Mouse (Mus musculus) CH12.LX (cell line): ENCODE data around the gene Ahnak. TPM values are rescaled to one million over a fixed set of nuclear protein-coding genes. Genes with fewer than 3 reads are reported as not detected.

Experiments
- DNase-seq: peaks from one replicate; pipeline ENCODE4 v3.0.0-alpha.2; 2013; ENCODE audit errors: extremely low read depth
- H3K27ac ChIP-seq: 2 replicates; pipeline ENCODE4 v1.5.1; 2012; ENCODE audit warnings: low read depth, mild to moderate bottlenecking, control low read depth, moderate library complexity; ENCODE audit not compliant: insufficient read depth
- H3K27me3 ChIP-seq: replicated peaks from 2 replicates; pipeline ENCODE3; 2012; ENCODE audit warnings: inconsistent platforms
- H3K36me3 ChIP-seq, 2 experiments: replicated peaks in 1 of 2; 2 replicates each; pipeline versions ENCODE3 to v1.6.1; 2012; ENCODE audit warnings: inconsistent platforms in 1 of 2, low read length in 1 of 2, mild to moderate bottlenecking in 1 of 2, mixed read lengths in 1 of 2, moderate library complexity in 1 of 2; ENCODE audit not compliant: control insufficient read depth in 1 of 2, insufficient read depth in 1 of 2
- H3K4me1 ChIP-seq, 2 experiments: 2 replicates each; pipeline ENCODE4 v1.6.1; 2012; ENCODE audit warnings: inconsistent platforms in 1 of 2, moderate library complexity in 1 of 2; ENCODE audit not compliant: insufficient read depth in 2 of 2, control insufficient read depth in 1 of 2
- H3K4me2 ChIP-seq: 2 replicates; pipeline ENCODE4 v1.6.1; 2012; ENCODE audit warnings: low read depth, mild to moderate bottlenecking, control low read depth; ENCODE audit not compliant: poor library complexity, insufficient read depth, severe bottlenecking
- H3K4me3 ChIP-seq, 3 experiments: fragments of 150-350 bp in 1 of 3; sonication (generic) in 1 of 3; replicated peaks in 1 of 3; 2 replicates each; pipeline versions ENCODE3 to v1.5.1; 2011 to 2012; ENCODE audit warnings: low read depth in 2 of 3, low read length in 2 of 3, mild to moderate bottlenecking in 2 of 3, moderate library complexity in 2 of 3, control low read depth in 1 of 3, improper control_type of control experiment in 1 of 3, inconsistent platforms in 1 of 3, mixed read lengths in 1 of 3; ENCODE audit not compliant: poor library complexity in 1 of 3
- H3K79me2 ChIP-seq: replicated peaks from 2 replicates; pipeline ENCODE4 v1.6.1; 2012; ENCODE audit warnings: mild to moderate bottlenecking, moderate library complexity; ENCODE audit not compliant: control insufficient read depth, poor library complexity, insufficient read depth, severe bottlenecking; ENCODE audit errors: extremely low read depth
- H3K9ac ChIP-seq: 2 replicates; pipeline ENCODE4 v1.6.1; 2012; ENCODE audit warnings: low read depth, mild to moderate bottlenecking, control low read depth, moderate library complexity; ENCODE audit not compliant: insufficient read depth
- H3K9me3 ChIP-seq: replicated peaks from 2 replicates; pipeline ENCODE3; 2012; ENCODE audit warnings: low read length, inconsistent platforms, mixed read lengths
- BHLHE40 ChIP-seq: IDR thresholded peaks from 2 replicates; pipeline ENCODE4 v1.6.1; 2011; ENCODE audit warnings: mild to moderate bottlenecking, low read depth, low read length, improper control_type of control experiment
- CHD1 ChIP-seq: IDR thresholded peaks from 2 replicates; pipeline ENCODE4 v1.6.1; 2012; ENCODE audit warnings: low read depth, low read length, improper control_type of control experiment, inconsistent platforms
- CHD2 ChIP-seq: IDR thresholded peaks from 2 replicates; pipeline ENCODE4 v1.6.1; 2011; ENCODE audit warnings: low read length, improper control_type of control experiment
- CTCF ChIP-seq, 2 experiments: IDR thresholded peaks in 1 of 2; conservative IDR thresholded peaks in 1 of 2; 2 replicates each; pipeline ENCODE4 v1.5.1; 2011 to 2012; ENCODE audit warnings: low read depth in 2 of 2, low read length in 2 of 2, improper control_type of control experiment in 1 of 2, inconsistent platforms in 1 of 2, mild to moderate bottlenecking in 1 of 2, moderate library complexity in 1 of 2
- E2F4 ChIP-seq: IDR thresholded peaks from 2 replicates; pipeline ENCODE4 v1.6.1; 2011; ENCODE audit warnings: low read depth, low read length, improper control_type of control experiment; ENCODE audit not compliant: insufficient replicate concordance
- ELF1 ChIP-seq: IDR thresholded peaks from 2 replicates; pipeline ENCODE4 v1.6.1; 2014; ENCODE audit warnings: low read depth, mild to moderate bottlenecking, inconsistent platforms, low read length, improper control_type of control experiment
- EP300 ChIP-seq: IDR thresholded peaks from 2 replicates; pipeline ENCODE4 v1.6.1; 2011; ENCODE audit warnings: low read length, improper control_type of control experiment
- ETS1 ChIP-seq: conservative IDR thresholded peaks from 2 replicates; pipeline ENCODE4 v1.6.1; 2012; ENCODE audit warnings: low read depth, mild to moderate bottlenecking, inconsistent platforms, low read length, improper control_type of control experiment, moderate library complexity
- GABPA ChIP-seq: IDR thresholded peaks from 2 replicates; pipeline ENCODE4 v1.6.1; 2012; ENCODE audit warnings: low read depth, low read length, improper control_type of control experiment, inconsistent platforms; ENCODE audit not compliant: insufficient replicate concordance
- HCFC1 ChIP-seq: IDR thresholded peaks from 2 replicates; pipeline ENCODE4 v1.6.1; 2012; ENCODE audit warnings: low read depth, mild to moderate bottlenecking, inconsistent platforms, low read length, improper control_type of control experiment
- IRF4 ChIP-seq: IDR thresholded peaks from 2 replicates; pipeline ENCODE4 v1.6.1; 2014; ENCODE audit warnings: low read depth, mild to moderate bottlenecking, inconsistent platforms, low read length, improper control_type of control experiment
- JUN ChIP-seq: IDR thresholded peaks from 2 replicates; pipeline ENCODE4 v1.6.1; 2011; ENCODE audit warnings: low read depth, mild to moderate bottlenecking, low read length, improper control_type of control experiment, moderate library complexity; ENCODE audit not compliant: insufficient read depth
- JUND ChIP-seq: conservative IDR thresholded peaks from 2 replicates; pipeline ENCODE4 v1.6.1; 2011; ENCODE audit warnings: low read depth, low read length, improper control_type of control experiment
- MAFK ChIP-seq: IDR thresholded peaks from 2 replicates; pipeline ENCODE4 v1.6.1; 2011; ENCODE audit warnings: low read length, improper control_type of control experiment; ENCODE audit not compliant: insufficient replicate concordance
- MAX ChIP-seq: IDR thresholded peaks from 2 replicates; pipeline ENCODE4 v1.6.1; 2011; ENCODE audit warnings: low read length, improper control_type of control experiment
- MAZ ChIP-seq: IDR thresholded peaks from 2 replicates; pipeline ENCODE4 v1.6.1; 2012; ENCODE audit warnings: low read depth, mild to moderate bottlenecking, inconsistent platforms, low read length, improper control_type of control experiment, moderate library complexity
- MEF2A ChIP-seq: IDR thresholded peaks from 2 replicates; pipeline ENCODE4 v1.6.1; 2014; ENCODE audit warnings: low read depth, mild to moderate bottlenecking, inconsistent platforms, low read length, improper control_type of control experiment, borderline replicate concordance
- MXI1 ChIP-seq: IDR thresholded peaks from 2 replicates; pipeline ENCODE4 v1.6.1; 2011; ENCODE audit warnings: mild to moderate bottlenecking, low read depth, low read length, improper control_type of control experiment
- MYC ChIP-seq: IDR thresholded peaks from 2 replicates; pipeline ENCODE4 v1.6.1; 2011; ENCODE audit warnings: low read depth, mild to moderate bottlenecking, improper control_type of control experiment, low read length
- NELFE ChIP-seq: IDR thresholded peaks from 2 replicates; pipeline ENCODE4 v1.6.1; 2011; ENCODE audit warnings: low read depth, low read length, improper control_type of control experiment
- NRF1 ChIP-seq: IDR thresholded peaks from 2 replicates; pipeline ENCODE4 v1.6.1; 2014; ENCODE audit warnings: low read depth, mild to moderate bottlenecking, inconsistent platforms, low read length, improper control_type of control experiment, moderate library complexity
- POLR2A ChIP-seq: IDR thresholded peaks from 2 replicates; pipeline ENCODE4 v1.6.1; 2011; ENCODE audit warnings: low read depth, mild to moderate bottlenecking, improper control_type of control experiment, low read length
- RAD21 ChIP-seq: IDR thresholded peaks from 2 replicates; pipeline ENCODE4 v1.6.1; 2011; ENCODE audit warnings: low read depth, mild to moderate bottlenecking, low read length, improper control_type of control experiment, moderate library complexity
- SIN3A ChIP-seq: IDR thresholded peaks from 2 replicates; pipeline ENCODE4 v1.6.1; 2012; ENCODE audit warnings: low read length, improper control_type of control experiment, inconsistent platforms
- SMC3 ChIP-seq: IDR thresholded peaks from 2 replicates; pipeline ENCODE4 v1.6.1; 2011; ENCODE audit warnings: low read depth, low read length, improper control_type of control experiment
- TCF12 ChIP-seq: IDR thresholded peaks from 2 replicates; pipeline ENCODE4 v1.6.1; 2014; ENCODE audit warnings: low read depth, mild to moderate bottlenecking, inconsistent platforms, low read length, improper control_type of control experiment
- UBTF ChIP-seq: IDR thresholded peaks from 2 replicates; pipeline ENCODE4 v1.6.1; 2012; ENCODE audit warnings: low read depth, mild to moderate bottlenecking, inconsistent platforms, low read length, improper control_type of control experiment, moderate library complexity
- USF1 ChIP-seq: IDR thresholded peaks from 2 replicates; pipeline ENCODE4 v1.6.1; 2014; ENCODE audit warnings: low read depth, mild to moderate bottlenecking, inconsistent platforms, low read length, improper control_type of control experiment
- USF2 ChIP-seq: conservative IDR thresholded peaks from 2 replicates; pipeline ENCODE4 v1.6.1; 2011; ENCODE audit warnings: low read depth, low read length, improper control_type of control experiment
- ZC3H11A ChIP-seq: IDR thresholded peaks from 2 replicates; pipeline ENCODE4 v1.6.1; 2012; ENCODE audit warnings: low read depth, mild to moderate bottlenecking, inconsistent platforms, low read length, improper control_type of control experiment
- ZKSCAN1 ChIP-seq: IDR thresholded peaks from 2 replicates; pipeline ENCODE4 v1.6.1; 2012; ENCODE audit warnings: low read depth, inconsistent platforms, low read length, improper control_type of control experiment, borderline replicate concordance
- ZMIZ1 ChIP-seq: IDR thresholded peaks from 2 replicates; pipeline ENCODE4 v1.6.1; 2012; ENCODE audit warnings: low read depth, mild to moderate bottlenecking, inconsistent platforms, low read length, improper control_type of control experiment
- ZNF384 ChIP-seq: IDR thresholded peaks from 2 replicates; pipeline ENCODE4 v1.6.1; 2012; ENCODE audit warnings: low read depth, low read length, improper control_type of control experiment, inconsistent platforms
- dilution Hi-C: fragments of 300-500 bp; cut with MboI; formaldehyde crosslinking; loops from 2 replicates; pipeline ENCODE4 v1.14.3; 2020; ENCODE audit warnings: low sequenced_read_pairs; ENCODE audit not compliant: extremely low pct_unique_long_range_greater_than_20kb, extremely low pct_ligation_motif_present
- in situ Hi-C: fragments of 300-500 bp; cut with MboI; formaldehyde crosslinking; loops from 3 replicates; pipeline ENCODE4 v1.14.3; 2019; ENCODE audit warnings: low sequenced_read_pairs, low pct_ligation_motif_present, low pct_unique_long_range_greater_than_20kb, mixed read lengths
- polyA plus RNA-seq: library from polyadenylated mRNA; unstranded; fragments of >175 nt; gene quantifications from 2 replicates; pipeline ENCODE4 v1.2.1, GENCODE M21; 2012; ENCODE audit warnings: low read depth; ENCODE audit not compliant: insufficient read length
- total RNA-seq, 2 experiments: library from RNA; depleted of rRNA; stranded (reverse); fragments of 300-350 nt in 1 of 2; fragments of >200 nt in 1 of 2; gene quantifications; 2 replicates each; pipeline ENCODE4 v1.2.3; 2012 to 2014

Ahnak gene
- total and polyA plus RNA-seq, 3 experiments: 1.7 to 21.7 (median 1.8) TPM

GRCm38 (mm10) chr19:9082191-9083009, 93.3 kb downstream of the Ahnak start:
- no peak overlapping the region for H3K4me3 ChIP-seq
- no peaks in the 10 kb centered on the region for H3K36me3 ChIP-seq
- peak overlapping the region; percentile 37; the same call in 1 of the 2 replicates for H3K4me2 ChIP-seq
- dilution Hi-C loops (no loop called here), in situ Hi-C loops (no loop called here)
- H3K79me2 ChIP-seq: no peaks in the 10 kb centered on the region
- DNase-seq: peak; percentile 83
- H3K9ac ChIP-seq: no peak overlapping the region
- H3K4me1 ChIP-seq: peaks cover 0 to 15% of the 10 kb centered on the region in 2 experiments; a peak in 2 of 4 replicates
- TF ChIP-seq ZKSCAN1 (no peak), JUND (no peak), RAD21 (peak; percentile 100), NRF1 (peak; percentile 42; the same call in 1 of the 2 replicates), USF1 (no peak), EP300 (no peak), CHD1 (no peak), MAZ (peak; percentile 92), JUN (no peak), IRF4 (peak; percentile 66; the same call in 1 of the 2 replicates), ELF1 (peak; percentile 77), MAFK (no peak), MYC (peak; percentile 87), E2F4 (no peak), BHLHE40 (no peak; the same call in none of the 2 replicates), CTCF (conservative IDR thresholded peaks at IDR 0.05 in 1 of 2, IDR thresholded peaks at IDR 0.05 in 1 of 2; ENCODE audit: low read depth in 2 of 2, low read length in 2 of 2) (peak; percentile 37 to 98; a peak in 3 of 4 replicates), ZMIZ1 (0 out of 2 replicates have a peak, but pooled peaks have one; percentile 44), NELFE (peak; percentile 63; the same call in 1 of the 2 replicates), ZC3H11A (peak; percentile 99), ETS1 (peak; percentile 19; the same call in 1 of the 2 replicates), POLR2A (peak; percentile 27; the same call in 1 of the 2 replicates), MEF2A (peak; percentile 62; the same call in 1 of the 2 replicates), GABPA (no peak), MXI1 (peak; percentile 68), MAX (peak; percentile 87), UBTF (no peak), USF2 (no peak), SMC3 (peak; percentile 100), HCFC1 (no peak), SIN3A (peak; percentile 84), ZNF384 (0 out of 2 replicates have a peak, but pooled peaks have one; percentile 37), TCF12 (peak; percentile 52; the same call in 1 of the 2 replicates), CHD2 (no peak)
- no peaks in the 10 kb centered on the region for H3K27me3 ChIP-seq
- no peaks in the 10 kb centered on the region for H3K9me3 ChIP-seq
- no peak overlapping the region for H3K27ac ChIP-seq
